Mouse (Mus musculus) hindbrain, embryonic 16.5 days (tissue): ENCODE measurements at regions not wholly inside any gene's neighbourhood (a gene's known extent, or its start where the extent isn't known, plus 50 kb on each side); places are given as distances from the start of the nearest gene placed in this dataset.

Experiments used
- ATAC-seq: fragments of 200-750 bp; cut with Nextera tagmentation; 2 replicates; pipeline ENCODE4 v1.8.0; 2017; ENCODE audit warnings: moderate TSS enrichment, moderate library complexity
- H3K27ac ChIP-seq: fragments of 300-500 bp; sonication (generic); 2 replicates; pipeline ENCODE4 v1.5.1; 2014; ENCODE audit warnings: low read depth, mild to moderate bottlenecking, control low read depth, low read length, moderate library complexity
- H3K27me3 ChIP-seq: fragments of 300-500 bp; sonication (generic); replicated peaks from 2 replicates; pipeline ENCODE4 v1.6.1; 2014; ENCODE audit warnings: low read length; ENCODE audit not compliant: control insufficient read depth, insufficient read depth
- H3K36me3 ChIP-seq: fragments of 300-500 bp; sonication (generic); 2 replicates; pipeline ENCODE4 v1.6.1; 2014; ENCODE audit warnings: mild to moderate bottlenecking, low read length, moderate library complexity, mixed read lengths; ENCODE audit not compliant: control insufficient read depth, insufficient read depth
- H3K4me1 ChIP-seq: fragments of 300-500 bp; sonication (generic); 2 replicates; pipeline ENCODE4 v1.6.1; 2014; ENCODE audit warnings: low read depth, low read length; ENCODE audit not compliant: control insufficient read depth, insufficient read depth
- H3K4me2 ChIP-seq: fragments of 300-500 bp; sonication (generic); 2 replicates; pipeline ENCODE4 v1.6.1; 2014; ENCODE audit warnings: mild to moderate bottlenecking, low read length, control low read depth, moderate library complexity
- H3K4me3 ChIP-seq: fragments of 300-500 bp; sonication (generic); 2 replicates; pipeline ENCODE4 v1.5.1; 2014; ENCODE audit warnings: mild to moderate bottlenecking, low read length, control low read depth, moderate library complexity
- H3K9ac ChIP-seq: fragments of 300-500 bp; sonication (generic); 2 replicates; pipeline ENCODE4 v1.6.1; 2014; ENCODE audit warnings: low read depth, mild to moderate bottlenecking, control low read depth, low read length, moderate library complexity
- H3K9me3 ChIP-seq: fragments of 300-500 bp; sonication (generic); 2 replicates; pipeline ENCODE4 v1.6.1; 2014; ENCODE audit warnings: mild to moderate bottlenecking, low read length, moderate library complexity; ENCODE audit not compliant: control insufficient read depth
- WGBS: fragments of 180-500 bp; shearing (Covaris S2); extraction: QIAGEN DNeasy Blood & Tissue Kit; methylation state at CpG from one replicate; pipeline ENCODE4 v1.1.7; 2014; 5-methylcytosine and 5-hydroxymethylcytosine counted together

DNA sequence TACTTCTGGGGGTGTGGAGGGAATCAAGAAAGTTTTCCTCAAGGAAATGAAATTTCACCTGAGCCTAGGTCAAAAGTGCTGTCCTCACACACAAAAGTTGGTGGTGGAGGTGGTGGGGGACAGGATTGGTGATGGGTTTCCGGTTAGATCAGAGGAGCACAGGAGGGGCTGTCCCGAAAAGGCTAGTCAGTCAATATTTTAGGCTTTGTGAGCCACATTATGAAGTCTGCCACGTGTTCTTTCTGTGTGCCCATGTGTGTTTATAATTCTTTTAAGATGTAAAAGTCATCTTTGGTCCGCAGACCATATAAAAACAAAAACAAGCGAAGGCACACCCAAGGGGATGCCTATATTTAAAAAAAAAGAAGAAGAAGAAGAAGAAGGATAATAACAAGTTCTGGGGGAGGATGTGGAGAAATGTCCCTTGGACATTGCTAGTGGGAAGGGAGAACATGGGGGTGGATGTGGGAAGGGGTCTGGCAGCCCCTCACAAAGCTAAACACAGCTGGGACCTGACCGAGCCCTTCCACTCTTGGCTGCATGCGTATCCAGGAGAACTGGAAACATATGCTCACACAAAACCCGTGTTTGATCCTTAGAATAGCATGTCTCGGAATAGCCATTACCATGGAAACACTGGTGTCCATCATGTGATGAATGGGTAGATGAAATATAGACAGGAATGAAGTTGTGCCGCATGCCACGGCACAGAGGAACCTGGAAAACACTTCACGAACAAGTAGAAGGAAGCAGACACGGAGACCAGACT, 98.7 kb upstream of the Slc45a1 start:
- no peak overlapping the region for H3K27ac ChIP-seq
- 59% methylated on average over 13 of the region's 13 CpGs for WGBS

DNA sequence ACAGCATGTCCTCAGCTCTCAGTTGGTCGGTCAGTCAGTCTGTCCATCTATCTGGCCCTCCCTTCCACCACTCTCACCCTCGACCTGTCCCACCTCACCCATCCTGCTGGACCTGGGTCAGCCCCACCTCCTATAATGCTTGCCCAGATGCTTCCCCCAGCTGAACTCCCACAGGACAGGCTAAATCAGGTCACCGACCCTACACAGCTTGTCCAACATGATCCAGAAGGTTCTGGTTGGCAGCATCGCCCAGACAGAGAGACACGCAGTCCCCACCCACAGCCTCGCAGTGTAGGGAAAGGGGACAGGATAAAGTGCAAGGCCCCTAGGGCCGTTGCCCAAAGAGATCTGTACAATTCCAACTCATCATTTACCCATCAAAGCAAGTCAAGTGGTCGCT, 97.1 kb upstream of the Slc45a1 start:
- H3K4me1 ChIP-seq, result peaks cover 11% of the 10 kb centered on the region
- no peak overlapping the region for H3K4me2 ChIP-seq
- H3K36me3 ChIP-seq, result no peaks in the 10 kb centered on the region
- H3K27ac ChIP-seq, result no peak overlapping the region
- H3K9me3 ChIP-seq, result no peaks in the 10 kb centered on the region
- WGBS, result 87% methylated on average over 8 of the region's 8 CpGs
- no peak overlapping the region for H3K9ac ChIP-seq
- no peak overlapping the region for H3K4me3 ChIP-seq
- no peaks in the 10 kb centered on the region for H3K27me3 ChIP-seq
- no peak for ATAC-seq

More for the DNA sequence above, 98.7 kb upstream of the Slc45a1 start:
- Histone ChIP-seq H3K27me3 (no peaks in the 10 kb centered on the region), H3K9me3 (no peaks in the 10 kb centered on the region), H3K4me3 (no peak overlapping the region), H3K4me1 (peaks cover 8% of the 10 kb centered on the region), H3K36me3 (no peaks in the 10 kb centered on the region), H3K4me2 (no peak overlapping the region), H3K9ac (no peak overlapping the region)
- ATAC-seq, result no peak

DNA sequence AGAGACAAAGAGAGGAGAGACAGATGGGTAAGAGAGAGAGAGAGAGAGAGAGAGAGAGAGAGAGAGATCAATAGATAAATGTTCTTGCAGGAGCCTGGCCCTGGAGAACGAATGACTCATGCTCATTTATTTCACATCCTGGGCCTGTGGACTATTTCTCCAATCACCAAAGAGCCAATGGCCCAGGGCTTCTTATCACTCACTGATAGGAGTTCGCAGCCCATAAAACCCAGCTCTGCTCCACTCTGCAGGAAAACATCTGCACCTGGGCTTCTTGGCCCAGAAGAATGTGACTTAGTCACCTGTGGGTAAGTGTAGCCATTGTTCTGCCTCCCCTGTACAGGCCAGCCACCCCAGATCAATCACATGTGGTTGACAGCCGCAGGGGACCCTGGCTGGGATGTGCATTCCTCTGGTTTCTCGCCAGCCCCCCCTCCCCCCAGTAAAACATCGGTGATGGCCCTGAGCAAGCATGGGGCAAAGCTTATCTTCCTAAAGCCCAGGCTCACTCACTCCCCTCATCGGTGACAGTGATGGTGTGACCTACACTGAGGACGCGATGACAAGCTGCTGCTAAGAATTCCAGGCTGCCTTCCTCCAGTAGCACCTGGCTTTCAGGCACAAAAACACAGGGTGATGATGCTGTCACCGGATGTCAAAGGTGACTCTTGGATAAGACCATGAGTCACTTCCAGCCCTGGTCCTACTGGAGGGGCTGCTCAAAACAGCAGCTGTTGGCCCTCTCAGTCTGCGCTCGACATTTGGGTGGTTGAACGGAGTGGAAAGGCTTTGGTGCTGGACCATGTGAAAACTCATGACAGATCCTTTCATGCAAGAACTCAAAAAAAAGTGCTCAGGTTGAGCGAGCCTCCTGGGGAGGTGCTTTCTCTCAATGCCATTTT, 96.4 kb upstream of the Slc45a1 start:
- ATAC-seq, result no peak
- H3K9ac ChIP-seq, result no peak overlapping the region
- no peaks in the 10 kb centered on the region for H3K36me3 ChIP-seq
- no peaks in the 10 kb centered on the region for H3K27me3 ChIP-seq
- peaks cover 11% of the 10 kb centered on the region for H3K4me1 ChIP-seq
- no peak overlapping the region for H3K27ac ChIP-seq
- WGBS, result 66% methylated on average over 13 of the region's 13 CpGs
- no peak overlapping the region for H3K4me3 ChIP-seq
- H3K4me2 ChIP-seq, result no peak overlapping the region
- no peaks in the 10 kb centered on the region for H3K9me3 ChIP-seq

DNA sequence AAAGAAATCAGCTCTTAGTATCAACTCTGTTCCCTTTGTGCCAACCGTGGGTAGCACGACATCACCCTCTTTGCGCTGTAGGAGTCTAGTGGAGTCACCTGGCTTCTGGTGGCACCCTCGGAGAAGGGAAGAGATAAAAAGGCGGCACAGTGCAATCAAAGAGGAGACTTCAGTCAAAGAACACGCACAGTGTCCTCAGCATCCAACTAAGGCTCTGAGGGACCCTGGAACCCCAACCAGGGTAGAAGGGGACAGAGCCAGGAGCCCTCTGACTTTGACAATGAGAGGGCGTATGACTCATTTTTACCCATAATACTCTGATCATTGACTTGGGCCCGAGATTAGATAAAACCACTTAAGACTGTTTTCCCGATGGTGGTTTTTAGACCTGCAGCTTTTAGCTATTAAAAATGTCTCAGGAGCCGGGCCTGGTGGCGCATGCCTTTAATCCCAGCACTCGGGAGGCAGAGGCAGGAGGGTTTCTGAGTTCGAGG, 94.5 kb upstream of the Slc45a1 start:
- Histone ChIP-seq H3K9me3 (no peaks in the 10 kb centered on the region), H3K27ac (peak overlapping the region; percentile 58), H3K9ac (peak overlapping the region; percentile 39; the same call in 1 of the 2 replicates), H3K4me2 (no peak overlapping the region), H3K4me3 (no peak overlapping the region), H3K27me3 (no peaks in the 10 kb centered on the region), H3K4me1 (peaks cover 11% of the 10 kb centered on the region), H3K36me3 (no peaks in the 10 kb centered on the region)
- WGBS, result 83% methylated on average over 13 of the region's 13 CpGs
- no peak for ATAC-seq

DNA sequence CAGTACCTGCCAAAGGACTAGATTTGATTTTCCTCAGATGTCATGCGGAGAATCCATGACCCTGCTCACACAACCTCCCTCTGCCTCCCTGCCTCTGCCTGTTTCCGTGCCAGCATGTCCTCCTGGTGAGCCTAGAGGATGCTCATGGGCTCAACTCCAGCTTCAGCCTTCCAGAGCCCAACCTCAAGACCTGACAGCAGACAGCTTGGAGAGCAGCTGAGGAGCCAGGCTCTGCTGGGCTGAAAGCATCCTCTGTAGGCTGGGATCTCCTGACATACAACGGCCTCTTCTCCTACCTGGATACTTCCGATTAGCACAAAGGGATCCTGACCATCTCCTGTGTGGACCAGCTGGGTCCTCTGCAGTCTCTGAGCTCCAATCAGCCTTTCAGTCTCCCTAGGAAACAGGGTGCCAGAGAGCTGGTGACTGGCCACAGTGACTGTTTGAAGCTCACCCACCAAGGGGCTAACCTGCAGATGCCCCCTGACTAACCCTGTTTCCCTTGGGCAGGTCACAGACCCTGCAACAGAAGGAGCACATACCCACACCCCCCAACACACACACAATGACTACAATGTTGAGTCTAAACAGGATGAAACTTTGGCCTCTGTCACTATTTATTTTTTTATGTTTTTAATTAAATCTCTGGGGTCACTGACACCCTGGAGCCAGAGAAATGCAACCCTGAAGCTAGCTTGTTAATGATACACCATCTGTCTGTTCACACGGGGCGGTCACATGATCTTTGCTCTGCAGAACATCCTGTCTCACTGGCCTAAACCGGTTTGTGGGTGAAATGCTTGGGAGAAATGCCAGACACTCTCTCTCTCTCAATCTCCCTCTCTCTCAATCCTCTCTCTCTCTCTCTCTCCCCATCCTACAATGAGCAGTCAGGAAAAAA, 93.8 kb upstream of the Slc45a1 start:
- Histone ChIP-seq H3K36me3 (no peaks in the 10 kb centered on the region), H3K9ac (no peak overlapping the region), H3K4me2 (no peak overlapping the region), H3K27ac (peak overlapping the region; percentile 58), H3K4me1 (peaks cover 11% of the 10 kb centered on the region), H3K9me3 (no peaks in the 10 kb centered on the region), H3K4me3 (no peak overlapping the region), H3K27me3 (no peaks in the 10 kb centered on the region)
- ATAC-seq, result peak; percentile 37; the same call in 1 of the 2 replicates
- 44% methylated on average over 7 of the region's 7 CpGs for WGBS

DNA sequence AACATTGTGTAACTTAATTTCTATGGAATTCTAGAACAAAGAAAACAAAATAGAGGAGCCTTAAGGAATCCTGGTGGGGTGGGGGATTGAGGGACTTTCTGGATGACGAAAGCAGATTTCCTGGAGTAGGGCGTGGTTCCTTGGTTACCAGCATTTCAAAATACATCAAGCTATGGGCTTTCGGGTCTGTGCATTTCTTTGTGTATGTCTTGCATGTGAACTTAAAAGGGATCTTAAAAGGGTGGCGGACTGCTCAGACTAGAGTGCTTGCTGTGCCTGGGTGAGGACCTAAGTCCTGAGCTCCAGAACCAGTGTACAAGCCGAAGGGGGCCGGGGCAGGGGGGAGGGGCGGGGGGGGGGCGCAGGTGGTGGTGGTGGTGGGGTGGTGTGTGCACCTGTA, 91.5 kb upstream of the Slc45a1 start:
- no peaks in the 10 kb centered on the region for H3K27me3 ChIP-seq

DNA sequence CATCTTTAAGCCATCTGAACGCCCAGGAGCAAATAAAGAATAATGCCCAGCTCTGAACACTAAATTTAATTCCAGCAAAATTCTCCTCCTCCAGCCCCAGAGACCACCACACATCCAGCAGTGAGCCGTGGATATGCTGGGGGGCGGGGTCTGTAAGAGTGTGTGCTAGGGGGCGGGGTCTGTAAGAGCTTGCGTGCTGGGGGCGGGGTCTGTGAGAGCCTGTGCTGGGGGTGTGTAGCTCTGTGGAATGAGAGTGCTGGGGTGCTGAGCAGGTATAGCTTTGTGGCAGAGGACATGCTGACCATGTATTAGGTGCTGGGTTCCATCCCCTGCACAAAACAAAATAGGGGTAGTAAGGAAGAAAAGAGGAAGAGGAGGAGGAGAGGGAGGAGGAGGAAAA, 91.1 kb upstream of the Slc45a1 start:
- no peak overlapping the region; the same call in 1 of the 2 replicates for H3K4me2 ChIP-seq

More for the DNA sequence above, 91.5 kb upstream of the Slc45a1 start:
- H3K9me3 ChIP-seq, result no peaks in the 10 kb centered on the region
- WGBS, result 48% methylated on average over 7 of the region's 8 CpGs
- H3K4me3 ChIP-seq, result no peak overlapping the region
- no peaks in the 10 kb centered on the region for H3K36me3 ChIP-seq
- H3K9ac ChIP-seq, result no peak overlapping the region
- no peak for ATAC-seq
- no peak overlapping the region for H3K27ac ChIP-seq
- H3K4me1 ChIP-seq, result peaks cover 11% of the 10 kb centered on the region
- no peak overlapping the region; the same call in 1 of the 2 replicates for H3K4me2 ChIP-seq

DNA sequence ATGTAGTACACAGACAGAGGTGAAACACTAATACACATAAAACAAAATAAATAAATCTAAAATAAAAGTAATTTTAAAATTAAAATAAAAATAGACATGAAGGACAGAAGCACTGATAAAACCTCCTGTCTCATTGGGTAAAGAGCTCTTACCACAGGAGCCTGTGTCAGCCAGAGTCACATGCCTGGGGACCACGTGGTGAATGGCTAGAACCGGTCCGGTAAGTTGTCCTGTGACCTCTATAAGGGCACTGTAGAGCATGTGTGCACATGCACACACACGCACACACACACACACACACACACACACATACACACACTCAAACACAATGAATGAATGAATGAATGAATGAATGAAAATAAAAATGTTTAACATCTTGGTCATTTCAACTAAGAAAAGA, 89.8 kb upstream of the Slc45a1 start:
- Histone ChIP-seq H3K27me3 (no peaks in the 10 kb centered on the region), H3K4me3 (no peak overlapping the region), H3K27ac (no peak overlapping the region), H3K36me3 (no peaks in the 10 kb centered on the region), H3K9me3 (no peaks in the 10 kb centered on the region), H3K4me2 (no peak overlapping the region), H3K9ac (no peak overlapping the region), H3K4me1 (peaks cover 11% of the 10 kb centered on the region)
- 95% methylated on average over 4 of the region's 4 CpGs for WGBS
- no peak for ATAC-seq

More for the DNA sequence above, 91.1 kb upstream of the Slc45a1 start:
- no peak overlapping the region for H3K4me3 ChIP-seq
- H3K27ac ChIP-seq, result no peak overlapping the region
- H3K36me3 ChIP-seq, result no peaks in the 10 kb centered on the region
- H3K9ac ChIP-seq, result no peak overlapping the region
- H3K27me3 ChIP-seq, result no peaks in the 10 kb centered on the region
- H3K9me3 ChIP-seq, result no peaks in the 10 kb centered on the region
- peaks cover 11% of the 10 kb centered on the region for H3K4me1 ChIP-seq
- WGBS, result 35% methylated on average over 6 of the region's 6 CpGs
- ATAC-seq, result peak; percentile 78
